Mouse (Mus musculus) stomach, postnatal 0 days (tissue): Measurements from ENCODE around the gene Mctp1. TPM values are rescaled to one million over a fixed set of nuclear protein-coding genes. Genes with fewer than 3 reads are reported as not detected.
A peak's percentile ranks its signal among the peaks of the same experiment; 100 is the strongest.

Source experiments
- ATAC-seq: fragments of 200-750 bp; cut with Nextera tagmentation; 2 replicates; pipeline ENCODE4 v1.8.0; 2017; ENCODE audit not compliant: low FRiP score, low TSS enrichment
- DNase-seq: peaks from one replicate; pipeline ENCODE4 v3.0.0-alpha.2; 2016; ENCODE audit warnings: low spot score
- H3K27ac ChIP-seq: fragments of 300-500 bp; sonication (generic); replicated peaks from 2 replicates; pipeline ENCODE4 v1.5.1; 2014; ENCODE audit warnings: mild to moderate bottlenecking, control low read depth
- H3K27me3 ChIP-seq: fragments of 300-500 bp; sonication (generic); 2 replicates; pipeline ENCODE4 v1.6.1; 2014; ENCODE audit warnings: low read length; ENCODE audit not compliant: control insufficient read depth, insufficient read depth
- H3K36me3 ChIP-seq: fragments of 300-500 bp; sonication (generic); 2 replicates; pipeline ENCODE4 v1.6.1; 2014; ENCODE audit warnings: low read length, mixed read lengths; ENCODE audit not compliant: control insufficient read depth, insufficient read depth
- H3K4me1 ChIP-seq: fragments of 300-500 bp; sonication (generic); replicated peaks from 2 replicates; pipeline ENCODE4 v1.6.1; 2014; ENCODE audit warnings: antibody characterized with exemption; ENCODE audit not compliant: control insufficient read depth, insufficient read depth
- H3K4me2 ChIP-seq: fragments of 300-500 bp; sonication (generic); replicated peaks from 2 replicates; pipeline ENCODE4 v1.6.1; 2014; ENCODE audit warnings: low read depth, mild to moderate bottlenecking, control low read depth, moderate library complexity
- H3K4me3 ChIP-seq: fragments of 300-500 bp; sonication (generic); 2 replicates; pipeline ENCODE4 v1.5.1; 2014; ENCODE audit warnings: low read depth, low read length, control low read depth
- H3K9ac ChIP-seq: fragments of 300-500 bp; sonication (generic); 2 replicates; pipeline ENCODE4 v1.6.1; 2014; ENCODE audit warnings: mild to moderate bottlenecking, low read length, control low read depth, mixed read lengths
- H3K9me3 ChIP-seq: fragments of 300-500 bp; sonication (generic); 2 replicates; pipeline ENCODE4 v1.6.1; 2016; ENCODE audit warnings: low read length; ENCODE audit not compliant: control insufficient read depth
- CTCF ChIP-seq: IDR thresholded peaks from 2 replicates; pipeline ENCODE4 v1.5.1; 2016; ENCODE audit warnings: antibody characterized with exemption, low read depth, mild to moderate bottlenecking, moderate library complexity
- EP300 ChIP-seq: optimal IDR thresholded peaks from 2 replicates; pipeline ENCODE3; 2016; ENCODE audit warnings: antibody characterized with exemption
- WGBS: fragments of 180-500 bp; shearing (Covaris S2); extraction: QIAGEN DNeasy Blood & Tissue Kit; methylation state at CpG from one replicate; pipeline ENCODE4 v1.1.7; 2014; 5-methylcytosine and 5-hydroxymethylcytosine counted together
- polyA plus RNA-seq: library from polyadenylated mRNA; unstranded; fragments of >200 nt; fragmentation: Nextera tagmentation; extraction: Ambion mirVana; gene quantifications from 2 replicates; pipeline ENCODE4 v1.2.1, GENCODE M21; 2015

Mctp1 gene
- polyA plus RNA-seq, 1 experiment from 2014 or later = 1.1 TPM

- WGBS = 94% methylated on average over 1 of the region's 1 CpGs
- DNase-seq (no peak), ATAC-seq (no peak)
- H3K4me2 ChIP-seq = no peak overlapping the region
- no peak overlapping the region for H3K4me3 ChIP-seq
- no peaks in the 10 kb centered on the region for H3K9me3 ChIP-seq
- no peak for TF ChIP-seq CTCF
- TF ChIP-seq EP300 = no peak
- H3K9ac ChIP-seq = no peak overlapping the region
- H3K36me3 ChIP-seq = no peaks in the 10 kb centered on the region
- H3K27ac ChIP-seq = no peak overlapping the region
- no peaks in the 10 kb centered on the region for H3K27me3 ChIP-seq
- H3K4me1 ChIP-seq = no peaks in the 10 kb centered on the region
These were observed 36.7 kb downstream of the Mctp1 start for GRCm38 (mm10) chr13:76421075-76421474.

DNA sequence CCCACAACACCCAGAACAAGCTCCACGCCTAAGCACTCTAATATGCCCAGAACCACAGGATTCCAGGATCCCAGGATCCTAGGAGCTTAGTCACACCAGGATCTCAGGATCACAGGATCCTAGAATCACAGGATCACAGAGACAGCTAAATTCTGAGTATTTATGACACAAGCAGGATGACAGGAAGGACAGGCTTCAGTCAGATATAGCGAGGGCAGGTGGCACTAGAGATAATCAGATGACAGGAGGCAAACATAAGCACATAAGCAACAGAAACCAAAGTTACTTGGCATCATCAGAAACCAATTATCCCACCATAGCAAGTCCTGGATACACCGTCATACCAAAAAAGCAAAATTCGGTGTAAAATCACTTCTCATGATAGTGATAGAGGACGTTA is 37.8 kb downstream of the Mctp1 start:
- Histone ChIP-seq H3K9me3 (no peaks in the 10 kb centered on the region), H3K4me2 (no peak overlapping the region), H3K4me1 (no peaks in the 10 kb centered on the region), H3K27me3 (no peaks in the 10 kb centered on the region), H3K9ac (no peak overlapping the region), H3K27ac (no peak overlapping the region), H3K36me3 (no peaks in the 10 kb centered on the region), H3K4me3 (no peak overlapping the region)
- WGBS = 84% methylated on average over 5 of the region's 5 CpGs
- ATAC-seq = no peak
- DNase-seq = no peak
- TF ChIP-seq EP300 (no peak), CTCF (no peak)

DNA sequence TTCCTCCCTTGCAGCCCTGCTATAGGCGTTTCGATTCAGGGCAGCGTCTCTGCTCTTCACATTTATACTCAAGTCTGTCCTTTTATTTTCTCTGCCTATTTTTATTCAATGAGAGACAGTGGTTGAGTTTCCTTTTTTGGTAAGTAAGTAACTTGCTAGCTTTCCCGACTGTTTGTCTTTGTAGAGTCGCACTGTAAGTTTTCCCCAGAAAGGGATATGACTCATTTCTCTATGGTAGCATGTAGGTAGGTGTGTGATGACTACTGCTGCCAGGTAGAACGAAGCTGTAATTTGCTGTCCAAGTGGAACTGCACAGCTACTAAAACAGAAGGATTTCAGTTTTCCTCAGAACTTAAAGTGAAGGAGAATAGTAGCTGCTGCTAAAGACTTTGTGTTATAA is 45.1 kb downstream of the Mctp1 start:
- ATAC-seq = no peak
- H3K27me3 ChIP-seq = no peaks in the 10 kb centered on the region

DNA sequence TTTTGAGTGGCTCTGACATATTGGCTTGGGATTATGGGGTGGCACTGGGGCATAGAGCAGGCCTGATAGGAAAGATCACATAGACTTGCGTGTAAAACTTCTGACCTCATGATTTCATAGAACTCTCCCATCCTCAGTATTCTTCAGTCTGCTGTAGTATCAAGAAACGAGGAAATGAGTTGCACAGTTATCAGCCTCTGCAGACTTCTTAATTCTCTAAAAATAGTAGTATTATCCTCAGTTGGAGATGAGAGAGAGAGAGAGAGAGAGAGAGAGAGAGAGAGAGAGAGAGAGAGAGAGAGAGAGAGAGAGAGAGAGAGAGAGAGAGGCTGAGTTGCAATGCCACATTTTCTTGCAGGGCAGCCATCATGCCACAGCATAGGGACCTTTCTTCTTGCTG is 45.6 kb downstream of the Mctp1 start:
- H3K4me1 ChIP-seq = no peaks in the 10 kb centered on the region
- H3K36me3 ChIP-seq = no peaks in the 10 kb centered on the region
- ATAC-seq = no peak
- 89% methylated on average over 2 of the region's 2 CpGs for WGBS
- H3K27me3 ChIP-seq = no peaks in the 10 kb centered on the region
- H3K4me3 ChIP-seq = no peak overlapping the region
- H3K27ac ChIP-seq = no peak overlapping the region
- no peak for DNase-seq
- no peak for TF ChIP-seq EP300
- no peak for TF ChIP-seq CTCF
- H3K9me3 ChIP-seq = no peaks in the 10 kb centered on the region
- no peak overlapping the region for H3K4me2 ChIP-seq
- H3K9ac ChIP-seq = no peak overlapping the region

More for the DNA sequence above, 45.1 kb downstream of the Mctp1 start:
- no peak overlapping the region for H3K27ac ChIP-seq
- no peak overlapping the region for H3K9ac ChIP-seq
- H3K4me2 ChIP-seq = no peak overlapping the region
- H3K9me3 ChIP-seq = no peaks in the 10 kb centered on the region
- TF ChIP-seq EP300 (no peak), CTCF (no peak)
- 56% methylated on average over 6 of the region's 6 CpGs for WGBS
- no peaks in the 10 kb centered on the region for H3K4me1 ChIP-seq
- no peaks in the 10 kb centered on the region for H3K36me3 ChIP-seq
- no peak for DNase-seq
- H3K4me3 ChIP-seq = no peak overlapping the region

- Histone ChIP-seq H3K4me1 (no peaks in the 10 kb centered on the region), H3K9me3 (no peaks in the 10 kb centered on the region), H3K9ac (no peak overlapping the region), H3K27ac (no peak overlapping the region), H3K36me3 (no peaks in the 10 kb centered on the region), H3K27me3 (no peaks in the 10 kb centered on the region), H3K4me2 (no peak overlapping the region), H3K4me3 (no peak overlapping the region)
- TF ChIP-seq CTCF = no peak; the same call in 1 of the 2 replicates
- no peak for TF ChIP-seq EP300
- no peak for ATAC-seq
- no peak for DNase-seq
- 83% methylated on average over 2 of the region's 2 CpGs for WGBS
These were observed 47.6 kb downstream of the Mctp1 start for GRCm38 (mm10) chr13:76431946-76432345.

DNA sequence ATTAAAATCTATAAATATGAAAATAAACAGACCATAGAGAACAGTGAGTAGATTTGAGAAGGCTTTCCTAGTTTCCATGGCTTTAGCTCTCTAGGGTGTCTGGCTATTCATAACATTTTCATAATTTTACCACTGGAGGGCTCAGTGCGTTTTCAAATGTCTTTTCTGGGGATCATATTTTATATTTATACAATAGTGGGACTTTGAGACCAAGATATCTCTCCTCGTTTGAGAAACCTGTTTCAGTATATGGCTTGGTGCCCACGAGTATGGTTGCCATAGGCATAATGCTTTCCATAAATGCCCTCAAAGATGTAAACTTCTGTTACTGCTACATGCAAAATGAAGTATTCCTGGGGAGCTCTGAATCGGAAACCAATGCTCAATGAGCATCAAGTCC is 49.1 kb downstream of the Mctp1 start:
- WGBS = 72% methylated on average over 4 of the region's 4 CpGs
- ATAC-seq = no peak

More for the DNA sequence above, 49.1 kb downstream of the Mctp1 start:
- DNase-seq = no peak
- Histone ChIP-seq H3K36me3 (no peaks in the 10 kb centered on the region), H3K4me2 (no peak overlapping the region), H3K9ac (no peak overlapping the region), H3K27me3 (no peaks in the 10 kb centered on the region), H3K27ac (no peak overlapping the region), H3K4me1 (no peaks in the 10 kb centered on the region), H3K9me3 (no peaks in the 10 kb centered on the region), H3K4me3 (no peak overlapping the region)
- TF ChIP-seq CTCF = peak; percentile 23; the same call in 1 of the 2 replicates
- TF ChIP-seq EP300 = no peak
